Mouse (Mus musculus) C2C12 (cell line): ENCODE measurements around the gene AC131692.1. TPM values are rescaled to one million over a fixed set of nuclear protein-coding genes. Genes with fewer than 3 reads are reported as not detected.
A peak's percentile ranks its signal among the peaks of the same experiment; 100 is the strongest.

Experiments used
- H3K27me3 ChIP-seq: one replicate; pipeline ENCODE4 v1.6.1; 2011; ENCODE audit not compliant: control insufficient read depth, insufficient read depth, insufficient read length
- H3K36me3 ChIP-seq: one replicate; pipeline ENCODE4 v1.6.1; 2011; ENCODE audit not compliant: control insufficient read depth, insufficient read depth
- H3K4me3 ChIP-seq: one replicate; pipeline ENCODE4 v1.5.1; 2011; ENCODE audit warnings: mild to moderate bottlenecking, control low read depth; ENCODE audit not compliant: poor library complexity, insufficient read depth, severe bottlenecking
- H3K79me2 ChIP-seq: one replicate; pipeline ENCODE4 v1.6.1; 2011; ENCODE audit not compliant: control insufficient read depth, insufficient read depth
- H3K79me3 ChIP-seq: one replicate; pipeline ENCODE4 v1.6.1; 2011; ENCODE audit warnings: low read depth, control low read depth
- H3ac ChIP-seq: one replicate; pipeline ENCODE3; 2011; ENCODE audit warnings: low read depth; ENCODE audit not compliant: control insufficient read depth, insufficient read length
- CEBPB ChIP-seq: IDR thresholded peaks from one replicate; pipeline ENCODE4 v1.6.1; 2011; ENCODE audit warnings: low read depth, mild to moderate bottlenecking, control low read depth, moderate library complexity
- CTCF ChIP-seq: IDR thresholded peaks from one replicate; pipeline ENCODE4 v1.5.1; 2011; ENCODE audit not compliant: control insufficient read depth, insufficient read depth, insufficient read length
- FOSL1 ChIP-seq: IDR thresholded peaks from one replicate; pipeline ENCODE4 v1.8.0; 2011; ENCODE audit warnings: mild to moderate bottlenecking, low read length; ENCODE audit not compliant: poor library complexity, insufficient read depth, severe bottlenecking
- MAX ChIP-seq: IDR thresholded peaks from one replicate; pipeline ENCODE4 v1.6.1; 2011; ENCODE audit warnings: mild to moderate bottlenecking, control low read depth
- MYOD1 ChIP-seq: IDR thresholded peaks from one replicate; pipeline ENCODE4 v1.6.1; 2011; ENCODE audit warnings: low read depth; ENCODE audit not compliant: control insufficient read depth, insufficient read length
- MYOG ChIP-seq: IDR thresholded peaks from one replicate; pipeline ENCODE4 v1.6.1; 2011; ENCODE audit not compliant: control insufficient read depth, insufficient read length; ENCODE audit errors: extremely low read depth
- USF1 ChIP-seq: IDR thresholded peaks from one replicate; pipeline ENCODE4 v1.6.1; 2011; ENCODE audit warnings: low read depth, mild to moderate bottlenecking, control low read depth, moderate library complexity
- microRNA-seq: library from miRNA; unstranded; fragments of <30 nt; microRNA quantifications from one replicate; pipeline ENCODE4, GENCODE M21; 2019; ENCODE audit warnings: borderline microRNAs expressed
- polyA plus RNA-seq: library from polyadenylated mRNA; unstranded; fragments of >200 nt; fragmentation: generic; extraction: Trizol; gene quantifications from one replicate; pipeline ENCODE4 v1.2.1, GENCODE M21; 2012; ENCODE audit warnings: missing spikeins

AC131692.1 gene
- polyA plus RNA-seq, 1 experiment: 0.36 TPM

GRCm38 (mm10) chr19:6136397-6136796 is 42.2 kb downstream of the AC131692.1 start:
- Histone ChIP-seq H3K79me2 (peaks cover 8% of the 10 kb centered on the region), H3K4me3 (no peak overlapping the region), H3K36me3 (peaks cover 9% of the 10 kb centered on the region), H3ac (no peak overlapping the region), H3K79me3 (no peaks in the 10 kb centered on the region), H3K27me3 (no peaks in the 10 kb centered on the region)
- no peak for TF ChIP-seq FOSL1
- peak; percentile 32 for TF ChIP-seq MAX

GRCm38 (mm10) chr19:6139701-6140100 is 45.5 kb downstream of the AC131692.1 start:
- no peak for TF ChIP-seq CEBPB
- TF ChIP-seq FOSL1: no peak
- no peak for TF ChIP-seq MAX
- TF ChIP-seq USF1: no peak
- TF ChIP-seq MYOD1: no peak
- Histone ChIP-seq H3K79me3 (no peaks in the 10 kb centered on the region), H3K4me3 (no peak overlapping the region)

GRCm38 (mm10) chr19:6140374-6140677 is 46.1 kb downstream of the AC131692.1 start:
- Histone ChIP-seq H3K4me3 (peak overlapping the region; percentile 56), H3K27me3 (peaks cover 6% of the 10 kb centered on the region), H3K79me2 (peaks cover 8% of the 10 kb centered on the region), H3ac (peak overlapping the region; percentile 97), H3K36me3 (peaks cover 3% of the 10 kb centered on the region), H3K79me3 (no peaks in the 10 kb centered on the region)
- no peak for TF ChIP-seq MYOD1
- TF ChIP-seq MYOG: no peak
- no peak for TF ChIP-seq USF1
- TF ChIP-seq CTCF: no peak
- TF ChIP-seq CEBPB: no peak
- TF ChIP-seq MAX: no peak
- TF ChIP-seq FOSL1: no peak

More at GRCm38 (mm10) chr19:6139701-6140100, 45.5 kb downstream of the AC131692.1 start:
- Histone ChIP-seq H3ac (no peak overlapping the region), H3K36me3 (peaks cover 3% of the 10 kb centered on the region), H3K27me3 (peaks cover under 1% of the 10 kb centered on the region), H3K79me2 (peaks cover 8% of the 10 kb centered on the region)

GRCm38 (mm10) chr19:6140678-6141393 is 46.6 kb downstream of the AC131692.1 start, which contains the start of gene Batf2:
TSS of gene Batf2 (plus strand) at chr19:6140983.
- no peaks in the 10 kb centered on the region for H3K36me3 ChIP-seq
- TF ChIP-seq MYOG: no peak
- no peak for TF ChIP-seq CEBPB
- TF ChIP-seq MAX: peak; percentile 6
- no peak for TF ChIP-seq FOSL1
- peak; percentile 92 for TF ChIP-seq CTCF
- no peak for TF ChIP-seq MYOD1
- peak; percentile 95 for TF ChIP-seq USF1
- H3K79me2 ChIP-seq: peaks cover 8% of the 10 kb centered on the region
- H3ac ChIP-seq: peak within 1 kb of the TSS; percentile 97
- H3K4me3 ChIP-seq: peak within 1 kb of the TSS; percentile 56
- no peaks in the 10 kb centered on the region for H3K79me3 ChIP-seq
- H3K27me3 ChIP-seq: peaks cover 7% of the 10 kb centered on the region

GRCm38 (mm10) chr19:6141394-6141749 is 47.2 kb downstream of the AC131692.1 start, which contains the start of gene Arl2:
TSS of gene Arl2 (minus strand) at chr19:6141548.
- peaks cover 10% of the 10 kb centered on the region for H3K27me3 ChIP-seq
- peak within 1 kb of the TSS; percentile 97 for H3ac ChIP-seq
- H3K79me3 ChIP-seq: no peaks in the 10 kb centered on the region
- TF ChIP-seq MYOG (no peak), CTCF (peak; percentile 54), MYOD1 (no peak), USF1 (no peak), CEBPB (no peak), MAX (no peak), FOSL1 (no peak)
- no peaks in the 10 kb centered on the region for H3K36me3 ChIP-seq
- H3K4me3 ChIP-seq: peak within 1 kb of the TSS; percentile 56
- H3K79me2 ChIP-seq: peaks cover 8% of the 10 kb centered on the region

- TF ChIP-seq MYOG (no peak), USF1 (peak; percentile 3)
- Histone ChIP-seq H3K79me3 (no peaks in the 10 kb centered on the region), H3K4me3 (no peak overlapping the region), H3K36me3 (no peaks in the 10 kb centered on the region), H3K27me3 (peaks cover 14% of the 10 kb centered on the region), H3K79me2 (peaks cover 8% of the 10 kb centered on the region), H3ac (no peak overlapping the region)
These were observed 50.6 kb downstream of the AC131692.1 start for GRCm38 (mm10) chr19:6144842-6145241.

Small RNAs within 50 kb of the gene (microRNA-seq; reads per million reads assigned to microRNA genes)
- 1.00 reads per million, percentile 22 among the genes with 10 or more reads in this experiment for gene Mir6988

Other genes with a start within 250 kb of the AC131692.1 start
- 44.1 TPM for gene Frmd8, start 219.1 kb upstream of the AC131692.1 start, polyA plus RNA-seq
- gene Slc25a45, start 216.6 kb upstream of the AC131692.1 start, polyA plus RNA-seq: 5.5 TPM
- gene Tigd3, start 200.3 kb upstream of the AC131692.1 start, polyA plus RNA-seq: 1.0 TPM
- gene Dpf2, start 181.4 kb upstream of the AC131692.1 start, polyA plus RNA-seq: 69.3 TPM
- gene Cdc42ep2, start 169.6 kb upstream of the AC131692.1 start, polyA plus RNA-seq: 3.6 TPM
- gene Pola2, start 130.2 kb upstream of the AC131692.1 start, polyA plus RNA-seq: 45.1 TPM
- not detected for gene Slc22a20, start 108.3 kb upstream of the AC131692.1 start, polyA plus RNA-seq
- 36.9 TPM for gene Capn1, start 78.5 kb upstream of the AC131692.1 start, polyA plus RNA-seq
- 18.7 TPM for gene Syvn1, start 47.8 kb upstream of the AC131692.1 start, polyA plus RNA-seq
- gene Mrpl49, start 36.6 kb upstream of the AC131692.1 start, polyA plus RNA-seq: 60.0 TPM
- 2,541 TPM for gene Fau, start 36.6 kb upstream of the AC131692.1 start, polyA plus RNA-seq
- gene Znhit2, start 33.2 kb upstream of the AC131692.1 start, polyA plus RNA-seq: 49.8 TPM
- 14.7 TPM for gene Tm7sf2, start 26.0 kb upstream of the AC131692.1 start, polyA plus RNA-seq
- 55.2 TPM for gene Vps51, start 17.2 kb upstream of the AC131692.1 start, polyA plus RNA-seq
- gene Tmem262, start 14.4 kb upstream of the AC131692.1 start, polyA plus RNA-seq: not detected
- gene Gm28374, start 12.2 kb upstream of the AC131692.1 start, polyA plus RNA-seq: 0.44 TPM
- 59.7 TPM for gene Zfpl1, start 9.5 kb upstream of the AC131692.1 start, polyA plus RNA-seq
- gene Cdca5, start 9.4 kb upstream of the AC131692.1 start, polyA plus RNA-seq: 33.0 TPM
- 0.16 TPM for gene Naaladl1, start 11.4 kb downstream of the AC131692.1 start, polyA plus RNA-seq
- gene Sac3d1, start 24.2 kb downstream of the AC131692.1 start, polyA plus RNA-seq: 44.7 TPM
- gene Snx15, start 33.9 kb downstream of the AC131692.1 start, polyA plus RNA-seq: 22.7 TPM
- 0.04 TPM for gene Batf2, start 46.6 kb downstream of the AC131692.1 start, polyA plus RNA-seq
- 78.3 TPM for gene Arl2, start 47.1 kb downstream of the AC131692.1 start, polyA plus RNA-seq
- gene Majin, start 90.0 kb downstream of the AC131692.1 start, polyA plus RNA-seq: not detected
- 0.13 TPM for gene Gpha2, start 132.0 kb downstream of the AC131692.1 start, polyA plus RNA-seq
- 25.3 TPM for gene Ppp2r5b, start 141.5 kb downstream of the AC131692.1 start, polyA plus RNA-seq
- 10.3 TPM for gene Atg2a, start 147.2 kb downstream of the AC131692.1 start, polyA plus RNA-seq
- 219 TPM for gene Ehd1, start 182.3 kb downstream of the AC131692.1 start, polyA plus RNA-seq
- 7.2 TPM for gene Cdc42bpg, start 212.0 kb downstream of the AC131692.1 start, polyA plus RNA-seq
- 51.0 TPM for gene Men1, start 240.6 kb downstream of the AC131692.1 start, polyA plus RNA-seq
- gene Map4k2, start 246.7 kb downstream of the AC131692.1 start, polyA plus RNA-seq: 10.2 TPM